Mouse (Mus musculus) lung, adult 2 months (tissue): ENCODE data around the gene Mrm3.

Source experiments
- CTCF ChIP-seq: fragments of 200-500 bp; IDR thresholded peaks from 2 replicates; pipeline ENCODE4 v1.5.1; 2011; ENCODE audit warnings: mild to moderate bottlenecking, low read length, control low read depth; ENCODE audit not compliant: insufficient read depth
- POLR2A ChIP-seq: fragments of 200-500 bp; IDR thresholded peaks from 2 replicates; pipeline ENCODE4 v1.6.1; 2011; ENCODE audit warnings: low read depth, mild to moderate bottlenecking, control low read depth, low read length, borderline replicate concordance; ENCODE audit errors: extremely low read depth

DNA sequence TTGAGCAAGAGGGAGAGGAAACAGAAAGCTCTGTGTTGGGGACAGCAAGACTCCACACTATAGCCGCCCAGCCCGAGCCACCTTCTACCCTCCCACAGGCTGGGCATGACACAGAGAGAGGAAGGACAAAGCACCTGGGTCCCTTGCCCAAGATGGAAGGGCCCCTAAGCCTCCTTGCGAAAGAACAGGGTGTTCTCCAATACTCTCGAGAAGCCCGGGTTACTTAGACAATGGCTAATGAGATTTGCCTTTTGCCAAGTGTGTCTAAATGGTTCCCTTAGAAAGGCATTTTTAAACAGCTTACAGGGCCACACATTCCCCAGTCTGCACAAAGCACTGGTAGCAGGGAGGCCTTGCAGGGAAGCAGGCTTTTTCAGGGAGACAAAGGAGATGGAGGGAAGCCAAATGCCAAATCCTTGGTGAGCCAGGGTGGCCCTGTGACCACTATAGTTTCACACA, 24.5 kb downstream of the Mrm3 start:
- TF ChIP-seq CTCF (no peak), POLR2A (no peak)
